Mouse (Mus musculus) heart, adult 2 months (tissue): ENCODE data around the gene Gabrb1.

Source experiments
- EP300 ChIP-seq: fragments of 200-500 bp; IDR thresholded peaks from 2 replicates; pipeline ENCODE4 v1.6.1; 2011; ENCODE audit warnings: low read depth, low read length, control low read depth; ENCODE audit not compliant: insufficient read depth
- POLR2A ChIP-seq: fragments of 200-500 bp; IDR thresholded peaks from 2 replicates; pipeline ENCODE4 v1.6.1; 2011; ENCODE audit warnings: mild to moderate bottlenecking, low read depth, low read length, control low read depth; ENCODE audit not compliant: insufficient read depth

DNA sequence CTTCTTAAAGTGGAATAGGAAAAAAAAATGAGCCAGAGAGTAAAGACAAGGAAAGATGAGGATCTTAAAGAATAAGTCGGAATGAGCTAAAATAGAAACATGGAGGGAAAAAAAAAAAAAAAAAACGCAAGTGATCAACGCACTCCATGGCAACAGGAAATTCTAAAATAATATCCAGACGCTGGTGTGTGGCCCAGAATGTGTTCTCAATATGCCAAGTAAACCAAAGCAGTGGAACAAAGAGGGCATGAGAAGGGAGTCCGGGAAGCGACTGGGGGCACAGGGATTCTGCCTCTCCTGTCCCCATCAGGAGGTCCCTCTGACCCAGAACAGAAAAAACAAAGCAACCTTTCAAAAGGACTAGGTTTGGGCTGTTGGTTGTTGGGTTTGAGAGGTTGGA lies 410.9 kb downstream of the Gabrb1 start:
- TF ChIP-seq POLR2A (no peak), EP300 (no peak)
